Mouse (Mus musculus) adrenal gland, postnatal 10 days (tissue): ENCODE data around the gene Ptprk. TPM values are rescaled to one million over a fixed set of nuclear protein-coding genes. Genes with fewer than 3 reads are reported as not detected.

ENCODE experiments used
- DNase-seq: peaks from one replicate; pipeline ENCODE4 v3.0.0; 2021; ENCODE audit warnings: mixed read lengths
- total RNA-seq, 2 experiments: library from RNA; stranded (reverse); gene quantifications; 2 replicates each; pipeline ENCODE4 v1.2.3; 2021

The Ptprk gene
- total RNA-seq, 2 experiments from 2014 or later, result 21.8 to 24.1 TPM

GRCm38 (mm10) chr10:28422622-28423021, 348.0 kb downstream of the Ptprk start:
- no peak for DNase-seq

DNA sequence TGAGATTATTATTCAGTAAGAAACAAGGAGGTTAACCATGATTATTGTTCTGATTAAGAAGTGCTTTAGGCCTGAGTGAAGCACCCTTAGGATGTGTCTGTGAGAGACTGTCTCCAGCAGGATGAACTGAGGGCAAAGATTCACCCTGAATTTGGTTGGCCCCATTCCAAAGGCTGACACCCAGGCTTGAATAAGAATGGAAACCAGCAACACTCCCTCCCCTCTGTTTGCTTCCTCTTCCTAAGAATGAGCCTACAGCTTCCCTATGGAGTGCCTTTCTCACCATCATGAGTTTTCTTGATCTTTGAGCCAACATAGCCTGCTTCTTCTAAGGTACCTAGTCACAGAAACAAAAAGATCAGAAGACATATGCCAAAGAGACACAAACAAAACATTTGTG, 350.8 kb downstream of the Ptprk start:
- no peak for DNase-seq

- no peak for DNase-seq
Observed at GRCm38 (mm10) chr10:28436084-28436483, 361.5 kb downstream of the Ptprk start.

GRCm38 (mm10) chr10:28449853-28450252, 375.2 kb downstream of the Ptprk start:
- no peak for DNase-seq

DNA sequence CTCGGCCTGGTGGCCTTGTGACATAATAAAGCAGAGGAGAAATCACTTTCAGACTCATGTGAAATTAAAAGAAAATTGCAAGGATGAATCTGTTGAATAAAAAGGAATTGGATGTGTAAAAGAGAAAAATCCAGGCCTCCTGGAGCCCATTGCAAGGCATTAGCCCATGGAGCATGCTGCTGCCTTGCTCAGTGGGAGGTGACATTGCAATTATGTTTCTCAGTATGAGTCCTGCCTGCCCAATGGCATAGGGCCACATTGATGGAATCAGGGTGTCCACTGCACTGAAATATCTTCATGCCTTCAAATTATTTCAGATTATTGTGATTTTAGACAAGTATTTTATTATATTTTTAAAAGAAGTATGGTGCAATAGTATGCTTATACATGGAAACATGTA, 376.0 kb downstream of the Ptprk start:
- DNase-seq, result no peak

DNA sequence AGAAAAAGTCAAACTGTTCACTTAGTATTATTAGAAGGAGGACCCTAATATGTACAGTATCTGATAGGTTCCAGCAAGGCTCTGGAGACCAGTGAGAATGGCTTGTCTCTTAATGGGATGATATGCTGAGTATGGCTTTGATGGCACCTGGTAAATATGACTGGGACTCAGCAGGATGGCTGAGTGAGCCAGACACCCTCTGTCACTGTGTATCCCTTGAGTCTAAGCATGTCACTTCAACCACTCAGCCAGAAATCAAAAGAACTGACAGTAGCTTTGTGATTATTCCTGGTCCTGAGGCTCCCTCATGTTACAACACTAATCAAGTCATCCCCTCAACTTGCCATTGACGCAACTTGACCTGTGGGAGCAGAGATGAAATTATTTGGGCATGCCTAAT, 383.4 kb downstream of the Ptprk start:
- no peak for DNase-seq

GRCm38 (mm10) chr10:28459963-28460362, 385.3 kb downstream of the Ptprk start:
- DNase-seq, result no peak

- no peak for DNase-seq
Observed at GRCm38 (mm10) chr10:28463706-28464105, 389.1 kb downstream of the Ptprk start.

- DNase-seq, result no peak
Observed at GRCm38 (mm10) chr10:28464766-28465548, 390.3 kb downstream of the Ptprk start.

GRCm38 (mm10) chr10:28485574-28485973, 411.0 kb downstream of the Ptprk start:
- peak; percentile 62 for DNase-seq

GRCm38 (mm10) chr10:28491006-28491405, 416.4 kb downstream of the Ptprk start:
- DNase-seq, result no peak

- no peak for DNase-seq
Observed at GRCm38 (mm10) chr10:28492206-28492605, 417.6 kb downstream of the Ptprk start.

GRCm38 (mm10) chr10:28492870-28493269, 418.2 kb downstream of the Ptprk start:
- DNase-seq, result no peak

GRCm38 (mm10) chr10:28493271-28493861, 418.7 kb downstream of the Ptprk start:
- no peak for DNase-seq

- no peak for DNase-seq
Observed at GRCm38 (mm10) chr10:28497791-28498190, 423.2 kb downstream of the Ptprk start.

- no peak for DNase-seq
Observed at GRCm38 (mm10) chr10:28498504-28498903, 423.9 kb downstream of the Ptprk start.

DNA sequence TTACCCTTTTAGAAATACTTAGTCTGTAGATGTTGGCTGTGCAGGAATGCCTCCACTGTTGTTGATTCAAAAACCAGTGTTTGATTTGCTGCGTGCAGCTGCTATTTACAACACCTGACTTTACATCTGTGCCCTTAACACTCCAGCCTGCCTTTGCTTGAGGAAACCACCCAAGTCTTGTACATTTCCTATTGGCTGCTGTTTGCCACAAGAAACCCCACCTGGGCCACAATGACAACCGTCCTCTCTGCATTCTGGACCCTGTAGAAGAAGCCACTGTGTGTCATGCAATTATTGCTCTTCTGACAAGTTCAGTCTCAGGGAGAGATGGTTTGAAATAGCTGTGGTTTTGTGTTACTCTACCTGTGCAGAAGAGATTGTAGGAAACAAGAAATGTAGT, 439.0 kb downstream of the Ptprk start:
- no peak for DNase-seq

GRCm38 (mm10) chr10:28516147-28516546, 441.5 kb downstream of the Ptprk start:
- DNase-seq, result no peak

DNA sequence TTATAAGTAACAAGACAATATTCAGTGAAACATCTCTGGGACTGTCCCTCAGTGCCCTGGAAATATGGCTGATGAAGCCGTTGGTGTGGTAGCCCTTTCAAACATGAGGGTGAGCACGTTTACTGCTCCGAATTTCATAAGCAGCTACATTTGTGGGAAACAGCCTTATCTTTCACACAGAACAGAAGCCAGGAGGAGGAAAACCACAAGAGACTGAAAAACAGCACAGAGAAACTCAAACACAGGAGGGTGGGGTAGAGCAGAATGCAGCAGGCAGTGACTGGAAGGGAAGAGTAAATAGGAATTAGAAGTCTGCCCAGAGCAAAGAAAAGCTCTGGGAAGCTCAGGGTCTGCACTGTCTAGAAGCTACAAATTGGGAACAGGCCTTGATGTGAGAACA, 443.7 kb downstream of the Ptprk start:
- no peak for DNase-seq

DNA sequence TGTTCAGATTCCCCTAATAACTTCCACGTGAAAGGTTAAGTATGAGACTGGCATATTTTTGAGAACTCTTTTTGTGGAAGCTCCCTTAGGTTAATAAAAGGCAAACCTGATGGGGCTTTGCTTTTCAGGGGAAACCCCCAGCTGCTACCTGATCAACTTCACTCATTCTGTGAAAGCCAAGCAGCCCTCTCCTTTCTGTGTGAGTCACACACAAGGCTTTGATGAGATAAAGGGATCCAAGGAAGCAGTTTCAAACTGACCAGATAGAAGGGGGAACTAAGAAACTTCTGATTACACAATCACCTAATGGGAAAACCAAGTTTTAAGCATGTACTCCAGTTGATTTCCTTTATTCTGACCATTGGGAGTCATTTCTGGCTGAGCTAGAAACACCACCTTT, 445.2 kb downstream of the Ptprk start:
- no peak for DNase-seq

GRCm38 (mm10) chr10:28523992-28524735, 449.5 kb downstream of the Ptprk start:
- DNase-seq, result no peak

DNA sequence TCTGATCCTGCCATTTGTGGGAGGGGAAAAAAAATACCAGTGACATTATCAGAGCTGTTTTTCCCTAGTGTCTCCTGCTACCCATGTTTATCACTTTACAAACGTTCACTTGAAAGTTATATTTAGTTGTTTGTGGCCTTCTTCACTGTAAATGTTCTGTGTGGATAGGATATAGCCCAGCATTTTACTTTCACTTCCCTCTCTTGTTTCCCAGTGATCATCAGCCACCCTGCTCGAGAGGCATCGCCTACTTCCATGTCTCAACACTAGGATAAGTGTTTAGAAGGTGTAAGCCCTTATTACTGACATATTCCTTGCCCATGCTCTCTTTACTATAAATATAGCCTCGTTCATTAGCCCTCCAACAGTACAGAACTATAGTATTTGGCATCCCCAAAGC, 466.0 kb downstream of the Ptprk start:
- DNase-seq, result no peak

DNA sequence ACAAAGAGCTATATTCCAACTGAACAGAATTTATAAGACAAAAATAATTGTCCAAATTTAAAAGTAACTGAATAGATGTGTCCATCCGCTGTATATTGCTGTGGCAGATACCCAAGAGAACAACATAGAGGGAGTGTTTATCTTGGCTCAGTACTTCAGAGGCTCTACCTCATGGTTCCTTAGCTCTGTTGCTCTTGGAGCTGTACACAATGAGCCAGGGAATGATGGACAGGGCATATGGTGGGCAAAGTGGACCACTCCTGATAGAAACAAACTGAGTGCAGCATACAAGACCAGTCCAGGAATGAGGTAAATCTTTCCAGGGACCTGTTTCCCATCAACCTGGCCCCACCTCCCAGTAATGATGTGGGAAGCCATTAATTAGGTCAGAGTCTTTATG, 468.1 kb downstream of the Ptprk start:
- no peak for DNase-seq
